Mouse (Mus musculus): ENCODE results near the gene Slc39a11. TPM values are rescaled to one million over a fixed set of nuclear protein-coding genes. Genes with fewer than 3 reads are reported as not detected.
A peak's percentile ranks its signal among the peaks of the same experiment; 100 is the strongest.

Slc39a11 gene
- polyA plus RNA-seq, 1 experiment from 2014 or later: 23.5 TPM

DNA sequence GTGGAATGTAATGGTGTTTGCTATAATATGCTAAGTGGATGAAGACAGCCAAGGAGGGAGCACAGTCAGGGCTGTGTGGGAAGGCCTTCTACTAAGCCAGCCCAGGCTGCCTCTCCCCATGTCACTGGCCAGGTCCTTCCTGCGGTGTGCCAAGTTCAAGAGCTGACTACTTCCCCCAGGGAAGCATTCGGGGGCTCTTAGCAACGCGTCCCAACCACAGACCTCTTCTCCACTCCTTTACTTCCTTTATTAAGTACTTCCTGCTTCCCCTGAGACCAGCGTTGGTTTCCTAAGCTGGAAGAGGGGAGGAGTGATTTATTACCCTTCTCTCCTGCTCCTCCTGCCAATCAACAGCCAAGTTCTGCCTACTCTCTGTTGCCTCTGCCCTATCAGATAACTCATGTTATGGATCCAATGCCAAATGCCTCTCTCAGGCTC, 315.4 kb downstream of the Slc39a11 start:
- Histone ChIP-seq H3K36me3 (ENCODE audit: control insufficient read depth, insufficient read depth, low read length) (no peaks in the 10 kb centered on the region), H3K4me2 (ENCODE audit: low read depth, low read length) (no peak overlapping the region), H3K4me1 (ENCODE audit: control insufficient read depth, insufficient read depth, low read length) (0 out of 2 replicates have a peak, but pooled peaks cover 3% of the 10 kb centered on the region), H3K27me3 (ENCODE audit: control insufficient read depth, insufficient read depth, low read length) (no peaks in the 10 kb centered on the region), H3K4me3 (ENCODE audit: low read depth, low read length) (no peak overlapping the region), H3K9me3 (ENCODE audit: control insufficient read depth, low read length) (no peaks in the 10 kb centered on the region), H3K9ac (replicated peaks; ENCODE audit: low read depth, low read length) (no peak overlapping the region), H3K27ac (ENCODE audit: low read depth, low read length) (no peak overlapping the region)
- WGBS: 52% methylated on average over 5 of the region's 5 CpGs
- no peak for ATAC-seq (ENCODE audit: low read depth)

DNA sequence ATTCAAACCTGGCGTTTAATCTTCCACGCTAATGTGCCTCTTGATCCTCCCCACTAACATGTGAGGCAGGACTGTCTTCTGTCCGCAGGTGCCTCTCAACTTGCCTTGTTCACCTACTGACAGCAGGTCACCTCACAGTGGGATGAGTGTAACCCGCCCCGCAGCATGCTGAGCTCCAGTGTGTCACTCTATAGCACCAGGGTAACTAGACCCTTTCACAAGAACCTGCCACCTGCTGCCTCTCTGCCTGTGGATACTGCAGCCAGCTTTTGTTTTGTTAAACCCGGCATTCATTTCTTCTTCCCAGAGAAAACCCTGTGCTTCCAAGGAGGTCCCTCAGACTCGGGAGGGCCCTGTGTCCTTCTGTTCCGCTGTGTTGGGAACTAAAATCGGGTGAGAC, 316.3 kb downstream of the Slc39a11 start:
- Histone ChIP-seq H3K4me3 (ENCODE audit: low read depth, low read length) (no peak overlapping the region), H3K4me2 (ENCODE audit: low read depth, low read length) (no peak overlapping the region), H3K27ac (ENCODE audit: low read depth, low read length) (no peak overlapping the region), H3K9ac (replicated peaks; ENCODE audit: low read depth, low read length) (no peak overlapping the region), H3K27me3 (ENCODE audit: control insufficient read depth, insufficient read depth, low read length) (no peaks in the 10 kb centered on the region), H3K9me3 (ENCODE audit: control insufficient read depth, low read length) (no peaks in the 10 kb centered on the region), H3K4me1 (ENCODE audit: control insufficient read depth, insufficient read depth, low read length) (0 out of 2 replicates have a peak, but pooled peaks cover 3% of the 10 kb centered on the region), H3K36me3 (ENCODE audit: control insufficient read depth, insufficient read depth, low read length) (no peaks in the 10 kb centered on the region)
- no peak for ATAC-seq (ENCODE audit: low read depth)
- WGBS: 41% methylated on average over 9 of the region's 9 CpGs

DNA sequence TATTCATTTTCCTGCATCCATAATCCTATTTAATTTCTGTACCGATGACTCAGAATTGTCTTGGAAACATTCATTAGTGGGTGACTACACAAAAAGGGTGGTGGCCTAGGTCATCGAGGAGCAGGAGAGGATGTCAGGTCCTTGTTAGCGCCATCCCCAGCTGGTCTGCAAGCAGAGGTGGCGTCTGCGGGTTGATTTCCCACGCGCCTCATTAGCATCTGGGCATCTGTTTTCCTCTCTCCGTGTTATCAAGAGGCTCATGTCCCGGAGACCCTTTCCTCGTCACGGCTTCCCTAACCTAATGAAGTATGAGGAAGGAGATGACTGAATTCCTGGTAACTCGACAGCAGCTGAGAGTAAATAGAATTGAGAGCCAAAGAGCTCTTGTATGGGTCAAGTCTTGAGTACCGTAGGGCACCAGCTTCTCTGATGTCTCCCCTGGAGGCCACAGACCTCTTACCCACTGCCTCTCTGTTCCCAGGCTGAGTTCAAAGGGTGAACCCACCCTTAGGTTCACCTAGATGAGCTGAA, 319.8 kb downstream of the Slc39a11 start:
- H3K9me3 ChIP-seq (ENCODE audit: control insufficient read depth, low read length): no peaks in the 10 kb centered on the region
- H3K27me3 ChIP-seq (ENCODE audit: control insufficient read depth, insufficient read depth, low read length): no peaks in the 10 kb centered on the region
- 56% methylated on average over 13 of the region's 13 CpGs for WGBS
- H3K4me1 ChIP-seq (ENCODE audit: control insufficient read depth, insufficient read depth, low read length): peaks cover 7% of the 10 kb centered on the region; the same call in 1 of the 2 replicates
- no peak overlapping the region for H3K9ac ChIP-seq (replicated peaks; ENCODE audit: low read depth, low read length)
- no peaks in the 10 kb centered on the region for H3K36me3 ChIP-seq (ENCODE audit: control insufficient read depth, insufficient read depth, low read length)
- no peak overlapping the region for H3K27ac ChIP-seq (ENCODE audit: low read depth, low read length)
- ATAC-seq (ENCODE audit: low read depth): no peak
- no peak overlapping the region for H3K4me2 ChIP-seq (ENCODE audit: low read depth, low read length)
- no peak overlapping the region for H3K4me3 ChIP-seq (ENCODE audit: low read depth, low read length)

DNA sequence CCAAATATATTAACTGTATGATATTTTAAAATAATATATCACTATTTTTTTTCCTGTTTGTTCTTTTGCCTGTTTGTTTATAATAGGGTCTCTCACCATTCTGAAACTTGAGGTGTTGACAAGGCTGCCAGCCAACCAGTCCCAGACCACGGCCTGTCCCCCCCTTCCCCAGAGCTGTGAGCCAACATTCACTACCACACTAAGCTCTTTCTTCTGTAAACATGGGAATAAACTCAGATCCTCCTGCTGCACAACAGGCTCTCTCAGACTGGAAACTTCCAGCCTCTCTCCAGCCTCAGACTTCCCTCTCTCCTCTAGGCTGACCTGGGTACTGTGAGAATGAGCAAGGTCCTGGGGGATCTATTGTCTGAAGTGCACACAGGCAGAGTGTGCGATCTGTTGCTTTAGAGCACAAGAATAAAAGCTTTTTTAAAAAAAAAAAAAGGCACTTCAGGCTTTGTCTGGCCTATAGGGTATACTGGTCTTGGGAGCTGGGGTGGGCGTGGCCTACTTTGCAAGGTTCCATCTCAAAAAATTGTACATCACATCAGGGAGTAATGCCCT, 322.3 kb downstream of the Slc39a11 start:
- Histone ChIP-seq H3K4me2 (ENCODE audit: low read depth, low read length) (no peak overlapping the region), H3K27ac (ENCODE audit: low read depth, low read length) (no peak overlapping the region), H3K4me3 (ENCODE audit: low read depth, low read length) (no peak overlapping the region), H3K9me3 (ENCODE audit: control insufficient read depth, low read length) (no peaks in the 10 kb centered on the region), H3K27me3 (ENCODE audit: control insufficient read depth, insufficient read depth, low read length) (no peaks in the 10 kb centered on the region), H3K4me1 (ENCODE audit: control insufficient read depth, insufficient read depth, low read length) (peaks cover 7% of the 10 kb centered on the region; the same call in 1 of the 2 replicates), H3K9ac (replicated peaks; ENCODE audit: low read depth, low read length) (no peak overlapping the region), H3K36me3 (ENCODE audit: control insufficient read depth, insufficient read depth, low read length) (no peaks in the 10 kb centered on the region)
- 37% methylated on average over 3 of the region's 3 CpGs for WGBS
- no peak for ATAC-seq (ENCODE audit: low read depth)

DNA sequence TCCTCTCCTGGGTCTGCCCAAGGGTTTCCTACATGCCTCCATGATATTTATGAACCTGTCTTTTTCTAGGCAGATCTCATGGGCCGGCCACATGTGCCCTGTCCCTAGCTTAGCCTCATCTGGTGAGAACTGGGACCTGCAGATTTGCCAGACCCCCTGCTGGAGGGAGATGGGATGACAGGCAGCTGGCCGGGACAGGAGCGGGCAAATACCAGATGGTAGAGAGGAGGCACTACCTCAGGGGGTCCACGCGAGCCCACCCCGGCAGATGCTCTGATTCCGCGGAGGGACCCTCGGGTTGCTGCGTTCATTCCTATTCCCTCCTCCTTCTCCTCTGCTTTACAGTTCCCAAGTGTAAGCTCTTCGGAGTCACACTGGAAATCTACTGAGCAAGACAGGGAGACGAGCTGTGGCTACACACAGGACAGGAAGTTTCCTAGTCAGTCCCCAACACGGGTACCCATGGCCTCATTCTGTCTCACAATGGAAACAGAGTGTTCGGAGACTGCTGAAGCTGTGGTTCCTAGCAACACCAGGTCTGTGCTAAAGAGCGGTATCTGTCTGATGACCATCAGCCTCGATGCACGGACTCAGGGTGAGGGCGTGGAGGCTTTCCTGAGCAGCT, 323.4 kb downstream of the Slc39a11 start:
- WGBS: 17% methylated on average over 18 of the region's 18 CpGs
- H3K9me3 ChIP-seq (ENCODE audit: control insufficient read depth, low read length): no peaks in the 10 kb centered on the region
- H3K4me2 ChIP-seq (ENCODE audit: low read depth, low read length): peak overlapping the region; percentile 30; the same call in 1 of the 2 replicates
- H3K9ac ChIP-seq (replicated peaks; ENCODE audit: low read depth, low read length): no peak overlapping the region
- H3K4me1 ChIP-seq (ENCODE audit: control insufficient read depth, insufficient read depth, low read length): peaks cover 7% of the 10 kb centered on the region; the same call in 1 of the 2 replicates
- ATAC-seq (ENCODE audit: low read depth): peak; percentile 84; the same call in 1 of the 2 replicates
- H3K4me3 ChIP-seq (ENCODE audit: low read depth, low read length): no peak overlapping the region
- peak overlapping the region; percentile 50; the same call in 1 of the 2 replicates for H3K27ac ChIP-seq (ENCODE audit: low read depth, low read length)
- H3K36me3 ChIP-seq (ENCODE audit: control insufficient read depth, insufficient read depth, low read length): no peaks in the 10 kb centered on the region
- no peaks in the 10 kb centered on the region for H3K27me3 ChIP-seq (ENCODE audit: control insufficient read depth, insufficient read depth, low read length)

DNA sequence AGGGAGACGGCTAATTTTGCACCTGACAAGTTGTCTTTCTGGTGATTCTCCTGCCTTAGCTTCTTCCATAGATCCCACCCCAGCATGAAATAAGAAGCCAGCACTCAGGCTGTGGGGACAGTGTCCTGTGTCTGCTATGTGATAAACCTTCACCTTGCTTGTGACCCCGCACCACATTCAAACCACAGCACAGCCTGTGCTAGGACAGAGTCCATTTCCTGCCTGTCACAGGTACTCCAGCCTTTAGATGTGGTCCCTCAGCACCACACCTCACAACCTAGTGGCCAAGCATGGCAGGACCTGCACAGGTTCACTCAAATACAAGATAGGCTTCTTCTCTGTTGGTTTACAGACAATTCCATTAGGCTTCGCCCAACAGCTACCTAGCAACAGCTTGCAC, 328.3 kb downstream of the Slc39a11 start:
- no peak overlapping the region for H3K9ac ChIP-seq (replicated peaks; ENCODE audit: low read depth, low read length)
- no peak overlapping the region for H3K27ac ChIP-seq (ENCODE audit: low read depth, low read length)
- no peaks in the 10 kb centered on the region; the same call in 1 of the 2 replicates for H3K9me3 ChIP-seq (ENCODE audit: control insufficient read depth, low read length)
- H3K27me3 ChIP-seq (ENCODE audit: control insufficient read depth, insufficient read depth, low read length): no peaks in the 10 kb centered on the region
- H3K4me1 ChIP-seq (ENCODE audit: control insufficient read depth, insufficient read depth, low read length): peaks cover 2% of the 10 kb centered on the region; the same call in 1 of the 2 replicates
- WGBS: 92% methylated on average over 3 of the region's 3 CpGs
- no peaks in the 10 kb centered on the region for H3K36me3 ChIP-seq (ENCODE audit: control insufficient read depth, insufficient read depth, low read length)
- H3K4me2 ChIP-seq (ENCODE audit: low read depth, low read length): no peak overlapping the region
- no peak overlapping the region for H3K4me3 ChIP-seq (ENCODE audit: low read depth, low read length)
- ATAC-seq (ENCODE audit: low read depth): no peak

DNA sequence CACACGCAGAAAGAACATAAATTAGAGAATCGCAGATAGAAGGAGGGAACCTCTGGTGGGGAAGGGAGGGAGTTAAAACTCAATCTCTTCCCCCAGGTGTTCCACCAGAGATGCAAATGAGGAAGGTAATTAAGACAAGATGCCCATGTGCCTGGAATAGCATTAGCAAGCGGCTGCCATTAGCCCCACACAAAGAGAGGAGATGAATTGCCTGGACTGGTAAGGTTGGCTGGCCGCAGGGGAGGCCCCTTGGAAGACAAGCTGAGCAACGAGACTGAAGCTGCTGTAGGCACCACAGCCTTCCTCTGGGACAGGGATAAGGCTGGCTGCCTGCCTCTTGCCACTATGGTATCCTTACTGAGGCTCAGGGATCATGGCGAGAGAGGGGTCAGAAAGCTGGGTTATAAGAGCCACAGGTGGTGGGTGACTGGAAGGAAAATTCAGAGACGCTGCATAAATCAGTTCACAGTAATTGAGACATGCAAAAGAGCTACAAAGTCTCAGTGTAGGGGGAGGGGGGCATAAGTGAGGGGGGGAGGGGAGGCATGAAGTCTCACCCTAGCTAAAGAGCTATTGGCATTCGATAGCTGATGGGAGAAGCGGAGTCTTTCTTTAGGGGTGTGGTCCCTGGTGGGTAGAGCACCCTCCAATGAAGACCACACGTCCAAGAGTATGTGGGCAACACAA, 340.5 kb downstream of the Slc39a11 start:
- no peaks in the 10 kb centered on the region for H3K36me3 ChIP-seq (ENCODE audit: control insufficient read depth, insufficient read depth, low read length)
- H3K9me3 ChIP-seq (ENCODE audit: control insufficient read depth, low read length): 0 out of 2 replicates have a peak, but pooled peaks cover 4% of the 10 kb centered on the region
- H3K4me3 ChIP-seq (ENCODE audit: low read depth, low read length): no peak overlapping the region
- WGBS: 28% methylated on average over 10 of the region's 10 CpGs
- no peak overlapping the region for H3K4me2 ChIP-seq (ENCODE audit: low read depth, low read length)
- no peak overlapping the region for H3K9ac ChIP-seq (replicated peaks; ENCODE audit: low read depth, low read length)
- no peaks in the 10 kb centered on the region for H3K27me3 ChIP-seq (ENCODE audit: control insufficient read depth, insufficient read depth, low read length)
- H3K4me1 ChIP-seq (ENCODE audit: control insufficient read depth, insufficient read depth, low read length): peaks cover 12% of the 10 kb centered on the region
- peak overlapping the region; percentile 48 for H3K27ac ChIP-seq (ENCODE audit: low read depth, low read length)
- peak; percentile 68; the same call in 1 of the 2 replicates for ATAC-seq (ENCODE audit: low read depth)

DNA sequence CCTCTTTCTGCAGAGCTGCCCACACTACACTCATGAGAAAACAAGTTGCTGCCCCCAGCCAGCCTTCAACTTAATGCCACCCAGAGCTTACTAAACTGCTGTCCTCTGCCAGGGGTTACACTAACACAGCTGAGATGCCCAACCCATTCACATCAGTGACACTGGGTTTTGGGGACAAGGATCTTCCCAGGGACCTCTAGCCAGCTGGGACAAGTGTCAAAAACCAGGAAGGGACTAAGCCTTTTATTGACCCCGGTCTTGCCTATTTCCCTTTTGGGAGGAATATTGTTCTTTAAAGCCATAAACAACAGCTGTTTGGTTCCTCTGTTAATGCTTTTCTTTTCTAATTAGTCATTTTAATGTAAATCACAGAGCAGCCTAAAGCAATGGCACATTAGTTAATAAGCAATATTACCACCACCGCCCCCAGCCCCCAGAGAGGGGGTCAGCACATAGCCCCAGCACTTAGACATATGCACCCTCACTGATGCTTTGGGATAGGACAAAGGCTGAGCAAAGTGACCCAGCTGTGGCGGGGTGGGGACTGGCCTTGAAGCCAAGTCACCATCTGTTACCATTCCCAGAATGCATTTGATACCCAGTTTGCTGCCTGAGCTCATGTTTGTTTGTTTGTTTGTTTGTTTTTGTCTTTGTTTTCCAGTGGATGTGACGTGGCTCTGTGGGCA, 341.5 kb downstream of the Slc39a11 start:
- no peak overlapping the region for H3K4me3 ChIP-seq (ENCODE audit: low read depth, low read length)
- no peaks in the 10 kb centered on the region for H3K27me3 ChIP-seq (ENCODE audit: control insufficient read depth, insufficient read depth, low read length)
- peak; percentile 81 for ATAC-seq (ENCODE audit: low read depth)
- 25% methylated on average over 4 of the region's 4 CpGs for WGBS
- H3K4me2 ChIP-seq (ENCODE audit: low read depth, low read length): no peak overlapping the region
- peaks cover 12% of the 10 kb centered on the region for H3K4me1 ChIP-seq (ENCODE audit: control insufficient read depth, insufficient read depth, low read length)
- peak overlapping the region; percentile 34; the same call in 1 of the 2 replicates for H3K27ac ChIP-seq (ENCODE audit: low read depth, low read length)
- no peaks in the 10 kb centered on the region for H3K36me3 ChIP-seq (ENCODE audit: control insufficient read depth, insufficient read depth, low read length)
- 0 out of 2 replicates have a peak, but pooled peaks cover 4% of the 10 kb centered on the region for H3K9me3 ChIP-seq (ENCODE audit: control insufficient read depth, low read length)
- no peak overlapping the region for H3K9ac ChIP-seq (replicated peaks; ENCODE audit: low read depth, low read length)

Data from neural tube, embryonic 14.5 days (tissue).